Mouse (Mus musculus): ENCODE measurements around the gene Cdc20b. TPM values are rescaled to one million over a fixed set of nuclear protein-coding genes. Genes with fewer than 3 reads are reported as not detected.

Gene Cdc20b
- polyA plus RNA-seq, 1 experiment from 2014 or later, result not detected

DNA sequence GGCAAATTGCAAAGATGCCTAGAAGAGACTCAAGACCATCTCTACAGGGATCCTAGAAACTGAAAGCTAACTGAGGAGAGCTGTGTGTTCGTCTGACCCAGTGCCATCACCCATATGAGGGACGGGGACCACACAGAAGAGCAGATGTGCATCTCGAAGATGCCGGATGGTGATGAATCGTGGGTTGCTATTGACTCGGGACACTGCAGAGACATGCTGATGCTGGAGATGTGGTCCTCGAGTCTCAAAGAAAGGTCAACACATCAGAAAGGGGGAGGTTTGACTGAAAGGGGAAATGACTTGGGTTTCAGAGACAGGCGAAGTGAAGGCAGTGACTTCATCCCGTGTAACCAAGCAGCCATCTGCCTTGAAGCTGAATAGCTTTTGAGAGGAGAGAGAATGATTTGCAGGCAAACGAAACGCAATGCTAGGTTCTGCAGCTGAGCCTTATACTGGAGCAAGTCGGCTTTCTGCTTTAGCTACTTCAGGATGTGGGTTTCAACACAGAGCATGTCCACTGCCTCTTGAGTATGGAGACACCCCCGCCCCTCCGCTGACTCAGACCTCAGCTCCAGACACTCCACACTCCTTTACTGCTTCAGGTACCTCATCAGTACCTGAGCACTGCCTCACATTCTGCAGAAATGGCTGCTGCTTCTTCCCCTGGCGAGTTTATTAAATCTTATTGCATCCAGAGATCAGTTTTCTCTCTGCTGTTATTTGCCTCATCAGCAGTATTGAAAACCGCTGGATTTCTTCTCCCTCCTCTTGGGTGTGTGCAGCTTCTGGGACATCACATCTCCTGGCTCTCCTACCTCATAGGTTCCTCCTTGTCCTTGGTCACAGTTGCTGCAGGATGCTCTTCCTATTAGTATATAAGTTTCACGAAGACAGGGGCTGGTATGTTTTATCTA lies 85.7 kb downstream of the Cdc20b start:
- Histone ChIP-seq H3K4me3 (replicated peaks) (no peak overlapping the region), H3K9me3 (replicated peaks) (no peaks in the 10 kb centered on the region), H3K27ac (no peak overlapping the region), H3K4me1 (no peaks in the 10 kb centered on the region), H3K4me2 (no peak overlapping the region), H3K9ac (no peak overlapping the region), H3K27me3 (no peaks in the 10 kb centered on the region), H3K36me3 (no peaks in the 10 kb centered on the region)
- WGBS, result 87% methylated on average over 17 of the region's 17 CpGs
- ATAC-seq (replicated peaks; ENCODE audit: low FRiP score), result no peak

DNA sequence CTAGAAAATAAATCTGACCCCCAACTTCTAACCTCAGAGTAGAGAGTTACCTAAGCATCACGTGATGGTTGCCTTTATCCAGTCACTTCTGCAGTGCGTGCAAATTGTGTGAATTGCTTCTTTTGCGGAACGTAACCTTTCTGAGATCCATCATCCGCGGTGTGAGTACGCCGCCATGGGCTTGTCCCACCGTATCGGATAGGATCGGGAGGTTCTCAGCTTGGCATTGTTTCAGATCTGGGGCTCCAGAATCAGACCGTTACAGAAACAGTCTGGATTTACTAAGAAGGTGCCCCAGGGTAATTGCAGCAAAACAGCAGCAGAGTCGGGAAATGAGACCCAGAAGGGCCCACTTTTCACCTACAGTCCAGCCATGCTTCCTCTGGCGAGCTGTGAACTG lies 86.4 kb downstream of the Cdc20b start:
- Histone ChIP-seq H3K4me3 (replicated peaks) (no peak overlapping the region), H3K27me3 (no peaks in the 10 kb centered on the region), H3K4me2 (no peak overlapping the region), H3K9ac (no peak overlapping the region), H3K36me3 (no peaks in the 10 kb centered on the region), H3K4me1 (no peaks in the 10 kb centered on the region), H3K9me3 (replicated peaks) (no peaks in the 10 kb centered on the region), H3K27ac (no peak overlapping the region)
- WGBS, result 90% methylated on average over 14 of the region's 14 CpGs
- no peak for ATAC-seq (replicated peaks; ENCODE audit: low FRiP score)

DNA sequence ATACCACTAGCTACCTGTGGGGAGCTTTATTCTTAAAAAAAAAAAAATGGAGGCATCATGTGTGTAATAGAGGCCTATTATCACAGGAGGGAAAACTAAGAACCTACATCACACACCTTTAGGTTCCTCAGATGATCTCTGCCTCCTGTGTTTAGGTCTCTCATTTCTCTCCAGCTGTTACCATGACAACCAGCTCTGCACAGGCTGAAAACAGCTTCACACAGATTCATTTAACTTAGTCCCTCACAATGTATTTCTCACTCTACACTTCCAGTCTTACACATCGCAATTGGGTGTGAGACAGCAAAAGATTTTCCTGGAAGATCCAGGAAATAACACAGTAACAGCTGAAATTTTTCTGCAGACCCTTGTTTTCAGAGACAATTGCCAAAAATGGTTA lies 95.1 kb downstream of the Cdc20b start:
- no peak overlapping the region for H3K4me3 ChIP-seq (replicated peaks)
- no peaks in the 10 kb centered on the region for H3K9me3 ChIP-seq (replicated peaks)
- no peak overlapping the region for H3K4me2 ChIP-seq
- H3K27me3 ChIP-seq, result no peaks in the 10 kb centered on the region
- H3K27ac ChIP-seq, result no peak overlapping the region
- H3K4me1 ChIP-seq, result no peaks in the 10 kb centered on the region
- no peak for ATAC-seq (replicated peaks; ENCODE audit: low FRiP score)
- no peak overlapping the region for H3K9ac ChIP-seq
- no peaks in the 10 kb centered on the region for H3K36me3 ChIP-seq
- 87% methylated on average over 1 of the region's 1 CpGs for WGBS

DNA sequence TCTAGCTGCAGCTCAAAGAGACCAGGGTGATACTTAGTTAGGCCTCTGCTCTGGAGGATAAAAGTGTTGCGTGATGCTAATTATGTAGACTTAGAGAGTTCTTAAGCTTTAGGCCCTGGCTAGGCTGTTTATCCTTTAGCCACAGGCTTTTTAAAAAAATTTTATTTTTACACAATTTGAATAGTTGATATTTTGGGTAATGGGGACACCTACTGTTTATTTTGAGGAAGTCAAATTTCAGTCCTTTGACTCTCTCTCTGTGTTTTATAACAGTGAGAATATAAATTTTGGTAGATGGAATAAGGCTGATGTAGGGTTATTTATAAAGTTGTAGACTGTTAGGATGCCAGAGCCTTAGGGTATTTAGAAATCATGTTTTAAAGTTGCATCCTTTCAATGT lies 104.7 kb downstream of the Cdc20b start:
- H3K27ac ChIP-seq, result no peak overlapping the region
- ATAC-seq (replicated peaks; ENCODE audit: low FRiP score), result no peak
- no peaks in the 10 kb centered on the region for H3K9me3 ChIP-seq (replicated peaks)
- no peak overlapping the region for H3K4me3 ChIP-seq (replicated peaks)
- H3K4me2 ChIP-seq, result no peak overlapping the region
- H3K36me3 ChIP-seq, result no peaks in the 10 kb centered on the region
- no peaks in the 10 kb centered on the region for H3K27me3 ChIP-seq
- H3K4me1 ChIP-seq, result no peaks in the 10 kb centered on the region
- H3K9ac ChIP-seq, result no peak overlapping the region
- WGBS, result 93% methylated on average over 1 of the region's 1 CpGs

MicroRNAs within 50 kb of the gene (microRNA counts, 519-probe panel; counts per million panel counts)
- microRNA mmu-miR-449a, result 2,518 counts per million, percentile 45 among the panel's probes with 10 or more counts
- microRNA mmu-miR-449b, result 31.7 counts per million
- microRNA mmu-miR-449c, result 31.7 counts per million

Small RNA genes lying within 50 kb of the gene (microRNA-seq; reads per million reads assigned to microRNA genes)
- gene Mir449a (50.6 reads per million, percentile 49 among the genes with 10 or more reads in this experiment), gene Mir449b (not detected), gene Mir449c (not detected)

Other genes starting within 250 kb of the Cdc20b start
- 78.7 and 94.8 TPM in 2 replicates for gene Plpp1, start 234.3 kb upstream of the Cdc20b start, polyA plus RNA-seq (2015; fragmentation: Nextera tagmentation; extraction: Ambion mirVana)
- gene Mtrex, start 107.7 kb upstream of the Cdc20b start, polyA plus RNA-seq (2015; fragmentation: Nextera tagmentation; extraction: Ambion mirVana), result 75.2 and 78.2 TPM in 2 replicates
- gene Dhx29, start 107.7 kb upstream of the Cdc20b start, polyA plus RNA-seq (2015; fragmentation: Nextera tagmentation; extraction: Ambion mirVana), result 20.7 and 25.0 TPM in 2 replicates
- gene Ccno, start 47.3 kb upstream of the Cdc20b start, polyA plus RNA-seq (2015; fragmentation: Nextera tagmentation; extraction: Ambion mirVana), result 0.49 and 0.61 TPM in 2 replicates
- not detected in 2 replicates for gene Mcidas, start 41.3 kb upstream of the Cdc20b start, polyA plus RNA-seq (2015; fragmentation: Nextera tagmentation; extraction: Ambion mirVana)
- gene Gpx8, start 11.3 kb downstream of the Cdc20b start, polyA plus RNA-seq (2015; fragmentation: Nextera tagmentation; extraction: Ambion mirVana), result 161 TPM in 2 replicates
- gene Gzma, start 65.9 kb downstream of the Cdc20b start, polyA plus RNA-seq (2015; fragmentation: Nextera tagmentation; extraction: Ambion mirVana), result not detected in 2 replicates
- gene Esm1, start 174.5 kb downstream of the Cdc20b start, polyA plus RNA-seq (2015; fragmentation: Nextera tagmentation; extraction: Ambion mirVana), result 7.9 and 8.1 TPM in 2 replicates
- not detected in 2 replicates for gene Gzmk, start 190.8 kb downstream of the Cdc20b start, polyA plus RNA-seq (2015; fragmentation: Nextera tagmentation; extraction: Ambion mirVana)

Measured in kidney, embryonic 15.5 days (tissue).